Mouse (Mus musculus) small intestine, adult 2 months (tissue): ENCODE data around the gene Abhd12.

Experiments
- CTCF ChIP-seq: fragments of 200-500 bp; IDR thresholded peaks from 2 replicates; pipeline ENCODE4 v1.5.1; 2012; ENCODE audit warnings: low read depth, mild to moderate bottlenecking, control low read depth, inconsistent platforms, low read length, moderate library complexity, mixed read lengths; ENCODE audit not compliant: insufficient replicate concordance, insufficient read length; ENCODE audit errors: extremely low read depth
- POLR2A ChIP-seq: fragments of 200-500 bp; IDR thresholded peaks from 2 replicates; pipeline ENCODE4 v1.6.1; 2012; ENCODE audit warnings: low read depth, mild to moderate bottlenecking, control low read depth, inconsistent platforms, low read length, moderate library complexity

GRCm38 (mm10) chr2:150828654-150829053 lies 75.9 kb downstream of the Abhd12 start:
- TF ChIP-seq POLR2A (no peak), CTCF (no peak)
